Mouse (Mus musculus) heart, embryonic 14.5 days (tissue): Measurements from ENCODE around the gene Kat2b. TPM values are rescaled to one million over a fixed set of nuclear protein-coding genes. Genes with fewer than 3 reads are reported as not detected.
A peak's percentile ranks its signal among the peaks of the same experiment; 100 is the strongest.

ENCODE experiments used
- ATAC-seq: fragments of 200-750 bp; cut with Nextera tagmentation; 2 replicates; pipeline ENCODE4 v1.8.0; 2017; ENCODE audit warnings: low read depth, moderate TSS enrichment; ENCODE audit not compliant: insufficient number of reproducible peaks, insufficient read depth, low FRiP score
- H3K27ac ChIP-seq, 2 experiments: fragments of 200-500 bp in 1 of 2; fragments of 300-500 bp in 1 of 2; sonication (generic) in 1 of 2; replicated peaks in 1 of 2; 2 replicates each; pipeline ENCODE4 v1.5.1; 2012 to 2014; ENCODE audit warnings: low read depth in 2 of 2, low read length in 2 of 2, control low read depth in 1 of 2, mild to moderate bottlenecking in 1 of 2, mixed read lengths in 1 of 2; ENCODE audit not compliant: control insufficient read depth in 1 of 2, insufficient read depth in 1 of 2
- H3K27me3 ChIP-seq: fragments of 300-500 bp; sonication (generic); 2 replicates; pipeline ENCODE4 v1.6.1; 2014; ENCODE audit warnings: mild to moderate bottlenecking, low read length, control low read depth; ENCODE audit not compliant: control insufficient read depth, insufficient read depth
- H3K36me3 ChIP-seq: fragments of 300-500 bp; sonication (generic); 2 replicates; pipeline ENCODE4 v1.6.1; 2014; ENCODE audit warnings: mild to moderate bottlenecking, control low read depth, low read length, mixed read lengths; ENCODE audit not compliant: control insufficient read depth, insufficient read depth
- H3K4me1 ChIP-seq, 2 experiments: fragments of 200-500 bp in 1 of 2; fragments of 300-500 bp in 1 of 2; sonication (generic) in 1 of 2; 2 replicates each; pipeline ENCODE4 v1.6.1; 2012 to 2014; ENCODE audit warnings: low read length in 2 of 2, control low read depth in 1 of 2, mixed read lengths in 1 of 2; ENCODE audit not compliant: control insufficient read depth in 2 of 2, insufficient read depth in 2 of 2
- H3K4me2 ChIP-seq: fragments of 300-500 bp; sonication (generic); 2 replicates; pipeline ENCODE4 v1.6.1; 2014; ENCODE audit warnings: mild to moderate bottlenecking, low read length
- H3K4me3 ChIP-seq, 2 experiments: fragments of 200-500 bp in 1 of 2; fragments of 300-500 bp in 1 of 2; sonication (generic) in 1 of 2; 2 replicates each; pipeline ENCODE4 v1.5.1; 2012 to 2014; ENCODE audit warnings: low read length in 2 of 2, mild to moderate bottlenecking in 2 of 2, control low read depth in 1 of 2, low read depth in 1 of 2, moderate library complexity in 1 of 2; ENCODE audit not compliant: control insufficient read depth in 1 of 2, insufficient read depth in 1 of 2
- H3K9ac ChIP-seq: fragments of 300-500 bp; sonication (generic); 2 replicates; pipeline ENCODE4 v1.6.1; 2014; ENCODE audit warnings: mild to moderate bottlenecking, low read length
- H3K9me3 ChIP-seq: fragments of 300-500 bp; sonication (generic); 2 replicates; pipeline ENCODE4 v1.6.1; 2016; ENCODE audit warnings: low read length, control low read depth; ENCODE audit not compliant: control insufficient read depth
- WGBS: fragments of 180-500 bp; shearing (Covaris S2); extraction: QIAGEN DNeasy Blood & Tissue Kit; methylation state at CpG from one replicate; pipeline ENCODE4 v1.1.7; 2014; 5-methylcytosine and 5-hydroxymethylcytosine counted together
- polyA plus RNA-seq: library from polyadenylated mRNA; unstranded; fragments of >200 nt; fragmentation: Nextera tagmentation; extraction: Ambion mirVana; gene quantifications from 2 replicates; pipeline ENCODE4 v1.2.1, GENCODE M21; 2014

Kat2b gene
- polyA plus RNA-seq, 1 experiment from 2014 or later, result 16.6 TPM

- H3K4me2 ChIP-seq, result no peak overlapping the region
- no peak for ATAC-seq
- H3K4me3 ChIP-seq, result no peak overlapping the region
- no peaks in the 10 kb centered on the region for H3K36me3 ChIP-seq
- no peak overlapping the region for H3K27ac ChIP-seq
- H3K9ac ChIP-seq, result no peak overlapping the region
- peaks cover 0 to 9% of the 10 kb centered on the region in 2 experiments; a peak in 2 of 4 replicates for H3K4me1 ChIP-seq
- WGBS, result 84% methylated on average over 4 of the region's 4 CpGs
- H3K9me3 ChIP-seq, result no peaks in the 10 kb centered on the region
- no peaks in the 10 kb centered on the region for H3K27me3 ChIP-seq
Measured at GRCm38 (mm10) chr17:53561458-53562029, 5.1 kb upstream of the Kat2b start.

DNA sequence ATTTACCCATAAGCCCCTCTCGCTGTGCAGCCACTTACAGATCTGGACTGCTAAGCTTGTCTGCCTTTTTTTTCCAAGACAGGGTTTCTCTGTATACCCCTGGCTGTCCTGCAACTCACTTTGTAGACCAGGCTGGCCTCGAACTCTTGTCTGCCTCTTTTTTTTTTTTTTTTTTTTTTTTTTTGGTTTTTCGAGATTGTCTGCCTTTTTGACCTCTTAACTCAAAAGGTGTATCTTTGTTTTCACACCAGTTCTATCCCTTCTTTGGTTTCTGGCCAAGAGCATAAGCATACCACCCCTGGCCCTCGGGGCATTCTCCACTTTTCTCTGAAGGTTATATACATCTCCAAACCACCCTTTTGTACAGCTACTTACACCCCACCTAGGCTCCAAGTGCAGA is 1.8 kb upstream of the Kat2b start:
- 76% methylated on average over 4 of the region's 4 CpGs for WGBS

GRCm38 (mm10) chr17:53566919-53567345 is 271 bp downstream of the Kat2b start:
- Histone ChIP-seq H3K9me3 (no peaks in the 10 kb centered on the region), H3K4me3 (peak overlapping the region; percentile 87), H3K4me2 (peak overlapping the region; percentile 84), H3K27me3 (no peaks in the 10 kb centered on the region), H3K4me1 (peaks cover 13 to 31% of the 10 kb centered on the region in 2 experiments), H3K27ac (peak overlapping the region; percentile 94 to 99), H3K9ac (peak overlapping the region; percentile 97), H3K36me3 (no peaks in the 10 kb centered on the region)
- WGBS, result 1% methylated on average over 23 of the region's 51 CpGs
- ATAC-seq, result peak; percentile 60

More for the DNA sequence above, 1.8 kb upstream of the Kat2b start:
- H3K36me3 ChIP-seq, result no peaks in the 10 kb centered on the region
- no peak overlapping the region for H3K4me2 ChIP-seq
- peaks cover 7 to 21% of the 10 kb centered on the region in 2 experiments for H3K4me1 ChIP-seq
- H3K9ac ChIP-seq, result no peak overlapping the region
- ATAC-seq, result no peak
- H3K27me3 ChIP-seq, result no peaks in the 10 kb centered on the region
- H3K4me3 ChIP-seq, result no peak overlapping the region
- H3K9me3 ChIP-seq, result no peaks in the 10 kb centered on the region
- no peak overlapping the region for H3K27ac ChIP-seq

DNA sequence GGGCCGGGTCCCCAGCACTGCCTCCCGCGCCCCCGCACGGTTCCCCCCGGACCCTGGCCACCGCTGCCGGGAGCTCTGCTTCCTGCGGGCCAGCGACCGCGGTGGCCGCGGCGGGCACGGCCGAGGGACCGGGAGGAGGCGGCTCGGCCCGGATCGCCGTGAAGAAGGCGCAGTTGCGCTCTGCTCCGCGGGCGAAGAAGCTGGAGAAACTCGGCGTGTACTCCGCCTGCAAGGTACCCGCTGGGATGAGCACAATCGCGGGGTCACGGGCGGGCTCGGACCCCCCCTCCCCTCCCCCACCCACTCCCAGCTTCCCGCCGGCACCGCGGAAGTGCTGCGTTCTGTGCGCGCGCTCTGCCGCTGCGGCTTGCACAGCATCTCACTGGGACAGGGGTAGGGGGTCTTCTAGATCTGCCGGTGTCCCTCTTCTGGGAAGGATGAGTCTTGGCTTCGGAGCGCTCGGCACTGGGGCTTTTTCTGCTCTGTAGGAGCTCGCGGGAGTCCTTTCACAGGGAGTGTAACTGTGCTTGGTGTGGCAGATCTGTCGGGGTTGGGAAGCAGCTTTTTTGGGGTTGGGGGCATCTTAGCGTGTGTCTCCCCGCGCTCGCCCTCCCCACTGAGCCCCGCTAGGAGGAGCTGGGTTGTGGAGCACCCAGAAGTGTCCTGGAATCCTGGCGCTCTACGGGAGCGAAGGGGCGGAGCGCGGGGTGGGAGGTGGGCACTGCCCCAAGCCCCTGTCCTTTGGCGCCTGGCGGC is 863 bp downstream of the Kat2b start:
- no peaks in the 10 kb centered on the region for H3K36me3 ChIP-seq
- peaks cover 13 to 35% of the 10 kb centered on the region in 2 experiments for H3K4me1 ChIP-seq
- peak overlapping the region; percentile 87 for H3K4me3 ChIP-seq
- H3K27me3 ChIP-seq, result no peaks in the 10 kb centered on the region
- under 1% methylated on average over 54 of the region's 67 CpGs for WGBS
- no peaks in the 10 kb centered on the region for H3K9me3 ChIP-seq
- H3K9ac ChIP-seq, result peak overlapping the region; percentile 97
- peak; percentile 54 for ATAC-seq
- H3K4me2 ChIP-seq, result peak overlapping the region; percentile 84
- peak overlapping the region; percentile 94 to 99 for H3K27ac ChIP-seq

GRCm38 (mm10) chr17:53568118-53568517 is 1.5 kb downstream of the Kat2b start:
- ATAC-seq, result peak; percentile 82
- Histone ChIP-seq H3K4me1 (peaks cover 13 to 40% of the 10 kb centered on the region in 2 experiments), H3K27ac (peak overlapping the region; percentile 94 to 99), H3K9me3 (no peaks in the 10 kb centered on the region), H3K9ac (peak overlapping the region; percentile 97), H3K27me3 (no peaks in the 10 kb centered on the region), H3K4me2 (peak overlapping the region; percentile 84), H3K4me3 (peak overlapping the region; percentile 87), H3K36me3 (no peaks in the 10 kb centered on the region)
- WGBS, result 1% methylated on average over 15 of the region's 15 CpGs

DNA sequence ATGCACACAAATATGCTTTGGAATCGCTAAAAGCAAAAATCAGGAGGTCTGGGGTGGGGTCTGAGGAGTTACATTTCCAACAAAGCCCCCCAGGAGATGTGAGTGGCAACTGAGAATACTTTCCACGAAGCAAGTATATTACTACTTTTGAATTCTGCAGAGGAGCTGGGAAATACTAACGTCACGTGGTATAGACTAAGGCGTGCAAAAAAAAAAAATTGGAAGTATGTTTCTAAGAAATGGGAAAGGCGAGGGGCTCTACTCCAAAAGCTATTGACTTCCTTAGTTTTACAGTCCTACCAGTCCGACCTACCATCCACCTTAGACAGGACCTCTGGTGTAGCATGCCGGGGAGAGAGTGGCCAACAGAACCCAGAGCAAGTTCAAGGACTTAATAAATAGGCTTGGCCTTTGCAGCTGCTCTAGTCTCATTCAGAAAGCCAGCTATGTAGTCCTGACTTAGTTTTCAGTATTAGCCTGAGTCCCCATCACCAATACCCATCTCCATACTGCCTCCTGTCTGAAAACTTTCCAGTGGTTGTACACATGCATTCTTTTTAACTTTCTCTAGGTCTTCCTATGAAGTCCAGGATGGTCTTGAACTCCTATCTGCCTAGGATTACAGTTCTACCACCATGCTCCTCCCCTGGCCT is 2.2 kb downstream of the Kat2b start:
- Histone ChIP-seq H3K27ac (peak overlapping the region; percentile 94 to 99), H3K4me1 (peaks cover 17 to 45% of the 10 kb centered on the region in 2 experiments), H3K4me3 (peak overlapping the region; percentile 87), H3K9ac (peak overlapping the region; percentile 97), H3K27me3 (no peaks in the 10 kb centered on the region), H3K9me3 (no peaks in the 10 kb centered on the region), H3K36me3 (no peaks in the 10 kb centered on the region), H3K4me2 (peak overlapping the region; percentile 84)
- ATAC-seq, result no peak
- 34% methylated on average over 8 of the region's 8 CpGs for WGBS

DNA sequence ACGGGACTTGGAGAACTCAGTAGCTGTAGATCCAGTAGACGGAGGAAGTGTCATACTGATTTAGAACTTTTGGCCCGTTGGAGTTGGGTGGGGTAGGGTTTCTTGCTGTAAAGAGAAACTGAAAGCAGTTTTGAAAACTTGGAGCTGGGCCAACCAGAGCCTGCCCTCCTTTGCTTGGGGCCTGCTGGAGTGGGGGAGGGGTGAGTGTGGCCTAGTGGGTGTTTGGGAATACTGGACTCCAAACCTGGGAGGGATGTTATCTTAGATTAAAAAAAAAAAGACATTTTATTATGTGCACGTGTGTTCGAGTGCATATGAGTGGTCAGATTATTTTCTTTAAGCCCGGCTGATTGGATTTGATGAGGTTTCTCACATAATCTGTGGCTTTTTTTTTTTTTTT is 3.2 kb downstream of the Kat2b start:
- Histone ChIP-seq H3K9me3 (no peaks in the 10 kb centered on the region), H3K27me3 (no peaks in the 10 kb centered on the region), H3K4me2 (peak overlapping the region; percentile 84), H3K4me1 (peaks cover 17 to 45% of the 10 kb centered on the region in 2 experiments), H3K9ac (peak overlapping the region; percentile 97), H3K36me3 (no peaks in the 10 kb centered on the region), H3K27ac (peak overlapping the region; percentile 85 to 99), H3K4me3 (peak overlapping the region; percentile 22 to 30; a peak in 3 of 4 replicates)
- WGBS, result 22% methylated on average over 6 of the region's 6 CpGs
- no peak for ATAC-seq
